Mouse (Mus musculus): ENCODE results near the gene Gm27021. TPM values are rescaled to one million over a fixed set of nuclear protein-coding genes. Genes with fewer than 3 reads are reported as not detected.

The Gm27021 gene
- not detected for total RNA-seq (2023)

GRCm38 (mm10) chr8:120667561-120668373, at the start of gene Gm27021, which contains the start of gene Cox4i1:
Gene Gm27021 (minus strand): TSS chr8:120668079.
Gene Cox4i1 (plus strand): TSS chr8:120668222.

GRCm38 (mm10) chr8:120668374-120668905, 561 bp upstream of the Gm27021 start, which contains the start of gene Emc8:
Gene Emc8 (minus strand): TSS chr8:120668573.

GRCm38 (mm10) chr8:120647532-120647931, 20.3 kb downstream of the Gm27021 start, which contains the start of gene 1190005I06Rik:
Gene 1190005I06Rik (minus strand): TSS chr8:120647632.

GRCm38 (mm10) chr8:120588908-120589771, 78.7 kb downstream of the Gm27021 start, which contains the start of gene Gins2:
Gene Gins2 (minus strand): TSS chr8:120589304.

Other genes with a start within 250 kb of the Gm27021 start
- gene Gins2, start 78.8 kb downstream of the Gm27021 start, total RNA-seq (2023): 2.2 TPM
- gene 1190005I06Rik, start 20.4 kb downstream of the Gm27021 start, total RNA-seq (2023): not detected
- gene Cox4i1, start 143 bp upstream of the Gm27021 start, total RNA-seq (2023): 399 TPM
- 21.9 TPM for gene Emc8, start 494 bp upstream of the Gm27021 start, total RNA-seq (2023)
- gene Irf8, start 68.3 kb upstream of the Gm27021 start, total RNA-seq (2023): 40.0 TPM